Mouse (Mus musculus) spleen, postnatal 10 days (tissue): ENCODE data around the gene Gm5475.

ENCODE experiments used
- DNase-seq, 2 experiments: peaks; one replicate each; pipeline ENCODE4 v3.0.0; 2021 to 2022; ENCODE audit warnings: low spot score in 2 of 2

Gm5475 gene

GRCm38 (mm10) chr15:100448572-100448971 is 26.6 kb downstream of the Gm5475 start:
- DNase-seq: no peak

GRCm38 (mm10) chr15:100449495-100449894 is 27.5 kb downstream of the Gm5475 start:
- no peak for DNase-seq

GRCm38 (mm10) chr15:100451245-100451644 is 29.3 kb downstream of the Gm5475 start:
- no peak for DNase-seq

- no peak for DNase-seq
These were observed 30.5 kb downstream of the Gm5475 start for GRCm38 (mm10) chr15:100452486-100452885.

- DNase-seq: no peak
These were observed 34.5 kb downstream of the Gm5475 start for GRCm38 (mm10) chr15:100456356-100456991.

GRCm38 (mm10) chr15:100457340-100457739 is 35.4 kb downstream of the Gm5475 start:
- DNase-seq: peak; percentile 65 to 89

- DNase-seq: peak; percentile 35 to 83
These were observed 36.1 kb downstream of the Gm5475 start for GRCm38 (mm10) chr15:100458055-100458454.

GRCm38 (mm10) chr15:100460942-100461341 is 39.0 kb downstream of the Gm5475 start:
- peak; percentile 25 to 68 for DNase-seq

GRCm38 (mm10) chr15:100461646-100462045 is 39.7 kb downstream of the Gm5475 start:
- no peak for DNase-seq

- no peak for DNase-seq
These were observed 40.1 kb downstream of the Gm5475 start for GRCm38 (mm10) chr15:100462086-100462485.

- peak; percentile 56 to 82 for DNase-seq
These were observed 41.8 kb downstream of the Gm5475 start for GRCm38 (mm10) chr15:100463712-100464111.

GRCm38 (mm10) chr15:100465432-100465831 is 43.5 kb downstream of the Gm5475 start:
- no peak for DNase-seq

- no peak for DNase-seq
These were observed 45.8 kb downstream of the Gm5475 start for GRCm38 (mm10) chr15:100467738-100468137.

- peak; percentile 82 to 84 for DNase-seq
These were observed 46.6 kb downstream of the Gm5475 start, which contains the start of gene Letmd1 for GRCm38 (mm10) chr15:100468295-100469188. TSS of gene Letmd1 (plus strand) at chr15:100469023.

GRCm38 (mm10) chr15:100469189-100469545 is 47.2 kb downstream of the Gm5475 start:
- DNase-seq: no peak

GRCm38 (mm10) chr15:100470037-100470436 is 48.1 kb downstream of the Gm5475 start:
- no peak for DNase-seq

- no peak for DNase-seq
These were observed 52.1 kb downstream of the Gm5475 start for GRCm38 (mm10) chr15:100473926-100474503.
